Mouse (Mus musculus) c-Kit-negative CD71-positive TER-119-positive erythroid progenitor cells, embryonic 14.5 days (primary cell): ENCODE data around the gene Hoxc8.

Source experiments
- DNase-seq: peaks from one replicate; pipeline ENCODE4 v3.0.0-alpha.2; 2013; ENCODE audit warnings: low read depth, low spot score

Hoxc8 gene

GRCm38 (mm10) chr15:102990461-102991397 is at the start of gene Hoxc8:
Gene Hoxc8, plus strand, starts transcription at chr15:102990607.
- no peak for DNase-seq

GRCm38 (mm10) chr15:102942739-102943467 is 47.5 kb upstream of the Hoxc8 start:
- DNase-seq = no peak

GRCm38 (mm10) chr15:102943468-102943813 is 47.0 kb upstream of the Hoxc8 start:
- DNase-seq = no peak

- DNase-seq = no peak
Observed at GRCm38 (mm10) chr15:102945185-102946077, 45.0 kb upstream of the Hoxc8 start.

- no peak for DNase-seq
Observed at GRCm38 (mm10) chr15:102947276-102947675, 43.1 kb upstream of the Hoxc8 start.

GRCm38 (mm10) chr15:102948842-102949241 is 41.6 kb upstream of the Hoxc8 start:
- DNase-seq = no peak

- DNase-seq = no peak
Observed at GRCm38 (mm10) chr15:102949696-102950095, 40.7 kb upstream of the Hoxc8 start.

GRCm38 (mm10) chr15:102950877-102951276 is 39.5 kb upstream of the Hoxc8 start:
- DNase-seq = no peak

GRCm38 (mm10) chr15:102953561-102953960 is 36.8 kb upstream of the Hoxc8 start:
- DNase-seq = no peak

- no peak for DNase-seq
Observed at GRCm38 (mm10) chr15:102954192-102955006, 36.0 kb upstream of the Hoxc8 start, which contains the start of gene Hoxc11. Gene Hoxc11, plus strand, starts transcription at chr15:102954427.

- DNase-seq = no peak
Observed at GRCm38 (mm10) chr15:102955007-102955382, 35.4 kb upstream of the Hoxc8 start.

- DNase-seq = no peak
Observed at GRCm38 (mm10) chr15:102955833-102956640, 34.4 kb upstream of the Hoxc8 start.

GRCm38 (mm10) chr15:102956906-102957305 is 33.5 kb upstream of the Hoxc8 start:
- no peak for DNase-seq

GRCm38 (mm10) chr15:102959663-102960191 is 30.7 kb upstream of the Hoxc8 start:
- no peak for DNase-seq

GRCm38 (mm10) chr15:102961728-102962127 is 28.7 kb upstream of the Hoxc8 start:
- no peak for DNase-seq

- no peak for DNase-seq
Observed at GRCm38 (mm10) chr15:102962492-102962891, 27.9 kb upstream of the Hoxc8 start.

GRCm38 (mm10) chr15:102963259-102963658 is 27.1 kb upstream of the Hoxc8 start:
- no peak for DNase-seq

- no peak for DNase-seq
Observed at GRCm38 (mm10) chr15:102963671-102964640, 26.5 kb upstream of the Hoxc8 start.
